Mouse (Mus musculus): ENCODE measurements around the gene Gm20931. TPM values are rescaled to one million over a fixed set of nuclear protein-coding genes. Genes with fewer than 3 reads are reported as not detected.
"Not testable (repeated sequence)": the region's sequence is repeated elsewhere in the genome, so short reads cannot be mapped to it uniquely, and the experiment has no call there.

Gm20931 gene
- not detected in 2 replicates for polyA plus RNA-seq (2015; fragmentation: Nextera tagmentation; extraction: Ambion mirVana)

GRCm38 (mm10) chrY:55213420-55213819 is at the start of gene Gm20931:
Gene Gm20931, plus strand, starts transcription at chrY:55213720.
- DNase-seq (ENCODE audit: low spot score); ATAC-seq; H3K36me3 ChIP-seq (ENCODE audit: insufficient read depth, low read length); H3K9me3 ChIP-seq (ENCODE audit: low read length); H3K9ac ChIP-seq (replicated peaks; ENCODE audit: low read depth); H3K4me1 ChIP-seq (ENCODE audit: insufficient read depth, low read depth, low read length); H3K27me3 ChIP-seq (replicated peaks; ENCODE audit: insufficient read depth, low read length); H3K4me3 ChIP-seq (ENCODE audit: low read depth, low read length); H3K27ac ChIP-seq (ENCODE audit: low read length); H3K4me2 ChIP-seq (replicated peaks; ENCODE audit: low read depth, low read length): not testable (repeated sequence)
- WGBS, result no CpG with 5 or more reads among the region's 6 CpGs

All from lung, postnatal 0 days (tissue).